Mouse (Mus musculus) testis, postnatal 10 days (tissue): ENCODE data around the gene Pou2f3.

ENCODE experiments used
- DNase-seq: peaks from one replicate; pipeline ENCODE4 v3.0.0; 2021; ENCODE audit warnings: low spot score

Gene Pou2f3

DNA sequence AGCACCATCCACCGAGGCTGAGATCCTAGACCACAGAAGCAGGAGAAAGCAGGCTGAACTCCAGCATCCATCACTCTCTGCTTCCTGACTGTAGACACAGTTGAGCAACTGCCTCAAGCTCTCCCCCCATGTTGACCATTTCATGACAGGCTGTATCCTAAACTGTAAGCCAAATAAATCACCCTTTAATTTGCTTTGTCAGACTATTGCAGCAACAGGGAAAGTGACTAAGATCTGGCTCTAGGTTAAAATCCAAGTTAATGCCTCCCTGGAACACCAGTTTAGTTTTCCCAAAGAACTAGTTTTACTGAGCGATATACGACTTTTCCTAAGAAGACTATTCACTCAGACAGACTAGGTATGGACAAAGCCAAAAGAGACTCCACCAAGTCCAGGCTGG is 131.5 kb downstream of the Pou2f3 start:
- DNase-seq: no peak

DNA sequence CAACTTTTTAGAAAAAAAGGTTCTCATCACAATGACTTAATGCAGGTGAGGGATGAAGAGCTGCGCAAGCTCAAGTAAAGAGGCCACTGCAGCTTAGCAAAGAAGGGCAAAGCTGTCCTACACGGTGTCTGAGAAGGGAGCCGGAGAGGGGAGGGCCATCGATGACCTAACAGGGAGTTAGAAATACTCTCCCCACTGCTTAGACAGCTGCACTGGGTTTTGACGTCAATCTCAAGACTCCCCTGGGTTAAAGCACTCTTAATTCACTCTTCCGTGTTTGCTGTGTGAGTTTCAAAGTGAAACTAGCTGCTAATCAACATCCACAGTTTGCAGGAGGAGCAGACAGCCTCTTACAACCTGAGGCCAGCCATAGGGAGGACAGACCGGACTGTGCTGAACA is 134.0 kb downstream of the Pou2f3 start:
- no peak for DNase-seq

DNA sequence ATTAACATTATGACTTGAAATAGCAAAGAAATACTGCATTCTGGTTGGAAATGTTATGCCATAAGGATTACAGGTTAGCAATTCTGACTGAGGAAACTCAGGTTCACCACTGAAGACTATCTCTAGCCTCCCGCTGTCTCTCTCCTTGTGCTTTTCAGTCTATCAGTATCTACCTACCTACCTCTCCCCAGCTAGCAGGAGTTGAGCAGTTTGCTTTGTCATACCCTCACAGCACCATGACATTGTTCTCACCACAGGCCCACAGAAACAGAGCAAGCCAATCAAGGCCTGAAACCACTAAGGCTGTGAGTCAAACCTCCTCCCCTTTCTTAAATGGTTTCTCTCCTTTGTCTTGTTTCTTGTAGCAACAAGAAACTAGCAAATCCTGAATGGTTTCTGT is 135.6 kb downstream of the Pou2f3 start:
- no peak for DNase-seq
